Mouse (Mus musculus): ENCODE data around the gene Atl3.

- TF ChIP-seq EP300 (IDR thresholded peaks at IDR 0.05; ENCODE audit: low read depth) (no peak), CTCF (IDR thresholded peaks at IDR 0.05; ENCODE audit: low read depth) (no peak)
These were observed 89.8 kb downstream of the Atl3 start for GRCm38 (mm10) chr19:7583599-7583998.
